Mouse (Mus musculus) liver, embryonic 15.5 days (tissue): Measurements from ENCODE around the gene Aes. TPM values are rescaled to one million over a fixed set of nuclear protein-coding genes. Genes with fewer than 3 reads are reported as not detected.

Experiments
- ATAC-seq: fragments of 200-750 bp; cut with Nextera tagmentation; 2 replicates; pipeline ENCODE4 v1.8.0; 2017; ENCODE audit warnings: moderate number of reproducible peaks, mild to moderate bottlenecking, moderate library complexity; ENCODE audit not compliant: insufficient read depth
- H3K27ac ChIP-seq: fragments of 300-500 bp; sonication (generic); replicated peaks from 2 replicates; pipeline ENCODE4 v1.5.1; 2015; ENCODE audit warnings: mild to moderate bottlenecking, inconsistent platforms
- H3K27me3 ChIP-seq: fragments of 300-500 bp; sonication (generic); 2 replicates; pipeline ENCODE4 v1.6.1; 2015; ENCODE audit warnings: mild to moderate bottlenecking, inconsistent platforms
- H3K36me3 ChIP-seq: fragments of 300-500 bp; sonication (generic); replicated peaks from 2 replicates; pipeline ENCODE4 v1.6.1; 2015; ENCODE audit warnings: moderate library complexity, mild to moderate bottlenecking, inconsistent platforms
- H3K4me1 ChIP-seq: fragments of 300-500 bp; sonication (generic); replicated peaks from 2 replicates; pipeline ENCODE4 v1.6.1; 2015; ENCODE audit warnings: inconsistent platforms
- H3K4me2 ChIP-seq: fragments of 300-500 bp; sonication (generic); 2 replicates; pipeline ENCODE4 v1.6.1; 2015; ENCODE audit warnings: moderate library complexity, mild to moderate bottlenecking, inconsistent platforms
- H3K4me3 ChIP-seq: fragments of 300-500 bp; sonication (generic); replicated peaks from 2 replicates; pipeline ENCODE4 v1.5.1; 2015; ENCODE audit warnings: mild to moderate bottlenecking, inconsistent platforms
- H3K9ac ChIP-seq: fragments of 300-500 bp; sonication (generic); 2 replicates; pipeline ENCODE4 v1.6.1; 2015; ENCODE audit warnings: moderate library complexity, mild to moderate bottlenecking, inconsistent platforms
- H3K9me3 ChIP-seq: fragments of 300-500 bp; sonication (generic); replicated peaks from 2 replicates; pipeline ENCODE4 v1.6.1; 2016; ENCODE audit warnings: inconsistent platforms
- WGBS: fragments of 180-500 bp; shearing (Covaris S2); methylation state at CpG from one replicate; pipeline ENCODE4 v1.1.7; 2015; ENCODE audit warnings: mixed read lengths; ENCODE audit not compliant: insufficient replicate concordance; 5-methylcytosine and 5-hydroxymethylcytosine counted together
- polyA plus RNA-seq: library from polyadenylated mRNA; unstranded; fragments of >200 nt; fragmentation: Nextera tagmentation; extraction: Ambion mirVana; gene quantifications from 2 replicates; pipeline ENCODE4 v1.2.1, GENCODE M21; 2015

The Aes gene
- polyA plus RNA-seq, 1 experiment from 2014 or later: 243 TPM

- H3K4me3 ChIP-seq: no peak overlapping the region
- H3K4me1 ChIP-seq: peaks cover 40% of the 10 kb centered on the region
- H3K9me3 ChIP-seq: no peaks in the 10 kb centered on the region
- 52% methylated on average over 1 of the region's 1 CpGs for WGBS
- no peak overlapping the region for H3K27ac ChIP-seq
- peaks cover 9% of the 10 kb centered on the region for H3K36me3 ChIP-seq
- ATAC-seq: no peak
- no peaks in the 10 kb centered on the region for H3K27me3 ChIP-seq
- H3K9ac ChIP-seq: no peak overlapping the region
- no peak overlapping the region for H3K4me2 ChIP-seq
These were observed 1.8 kb upstream of the Aes start for GRCm38 (mm10) chr10:81557491-81557890.

DNA sequence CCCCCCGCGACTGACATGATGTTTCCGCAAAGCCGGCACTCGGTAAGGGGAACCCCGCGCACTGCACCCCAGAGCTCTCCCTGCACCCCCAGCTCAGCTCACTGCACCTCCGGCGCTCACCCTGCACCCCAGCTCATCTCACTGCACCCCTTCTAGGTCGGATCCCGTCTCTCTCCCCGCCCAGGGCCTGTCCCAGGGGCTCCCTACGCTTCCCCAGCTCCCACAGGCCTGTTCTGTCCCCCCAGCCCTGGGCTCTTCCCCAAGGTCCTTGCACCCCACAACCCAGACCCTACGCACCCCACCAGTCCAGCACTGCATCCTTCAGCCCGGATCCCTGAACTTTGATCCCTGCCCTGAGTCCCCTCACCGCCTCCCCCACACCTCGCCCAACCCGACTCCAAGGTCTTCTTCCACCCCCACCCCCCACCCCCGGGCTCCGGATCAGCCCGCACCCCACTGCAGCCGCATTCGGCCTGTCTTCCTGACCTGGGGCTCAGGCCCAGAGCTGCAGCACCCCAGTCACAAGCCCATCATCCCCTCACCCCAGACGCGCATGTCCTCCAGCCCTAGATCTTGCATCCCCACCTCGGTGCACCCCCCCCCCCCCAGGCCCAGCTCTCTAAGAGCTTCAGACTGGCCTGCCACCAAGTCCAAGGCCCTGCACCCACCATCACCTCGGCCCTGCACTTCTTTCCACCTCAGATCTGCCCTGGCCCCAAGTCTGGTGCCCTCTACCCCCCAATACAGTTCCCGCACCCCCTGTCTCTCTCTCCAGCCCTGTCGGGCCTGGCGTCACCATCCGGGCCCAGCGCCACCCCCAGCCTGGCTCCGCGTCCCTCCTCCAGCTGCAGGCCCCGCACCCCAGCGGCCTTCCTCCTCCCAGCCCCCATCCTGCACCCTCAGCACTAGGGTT, 595 bp downstream of the Aes start:
- WGBS: 1% methylated on average over 36 of the region's 36 CpGs

GRCm38 (mm10) chr10:81560719-81561459, 1.6 kb downstream of the Aes start:
- Histone ChIP-seq H3K4me2 (peak overlapping the region; percentile 93), H3K27me3 (no peaks in the 10 kb centered on the region), H3K4me3 (peak overlapping the region; percentile 80), H3K4me1 (peaks cover 73% of the 10 kb centered on the region), H3K9me3 (no peaks in the 10 kb centered on the region), H3K9ac (peak overlapping the region; percentile 81), H3K36me3 (peaks cover 35% of the 10 kb centered on the region), H3K27ac (peak overlapping the region; percentile 83)
- no peak for ATAC-seq
- WGBS: 2% methylated on average over 16 of the region's 16 CpGs

More for the DNA sequence above, 595 bp downstream of the Aes start:
- Histone ChIP-seq H3K27me3 (no peaks in the 10 kb centered on the region), H3K4me1 (peaks cover 63% of the 10 kb centered on the region), H3K27ac (peak overlapping the region; percentile 83), H3K36me3 (peaks cover 25% of the 10 kb centered on the region), H3K9ac (peak overlapping the region; percentile 81), H3K9me3 (no peaks in the 10 kb centered on the region), H3K4me2 (peak overlapping the region; percentile 93), H3K4me3 (peak overlapping the region; percentile 80)
- peak; percentile 38 for ATAC-seq

DNA sequence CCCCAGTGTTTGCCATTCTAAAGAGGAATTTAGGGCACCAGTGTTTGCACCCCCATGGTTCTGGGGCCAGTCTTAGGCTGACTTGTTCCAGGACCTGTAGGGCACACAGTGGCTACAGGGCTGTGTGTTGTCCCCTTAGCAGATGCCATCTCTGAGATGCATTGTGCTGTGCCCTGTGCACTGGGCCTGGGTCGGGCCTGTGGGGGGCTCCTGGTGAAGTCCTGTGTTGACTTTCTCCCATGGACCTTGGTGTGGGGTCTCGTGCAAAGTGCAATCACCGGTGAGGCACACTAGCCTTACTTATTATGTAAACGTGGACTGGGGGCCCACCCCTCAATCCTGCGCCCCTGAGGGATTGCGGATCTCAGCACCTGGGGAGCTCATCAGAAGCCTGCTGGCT, 3.1 kb downstream of the Aes start:
- Histone ChIP-seq H3K27ac (peak overlapping the region; percentile 30; the same call in 1 of the 2 replicates), H3K27me3 (no peaks in the 10 kb centered on the region), H3K9me3 (no peaks in the 10 kb centered on the region), H3K4me2 (peak overlapping the region; percentile 23), H3K4me3 (no peak overlapping the region), H3K36me3 (peaks cover 40% of the 10 kb centered on the region), H3K9ac (no peak overlapping the region), H3K4me1 (peaks cover 73% of the 10 kb centered on the region)
- no peak for ATAC-seq
- WGBS: 68% methylated on average over 6 of the region's 6 CpGs

- H3K9me3 ChIP-seq: no peaks in the 10 kb centered on the region
- peak overlapping the region; percentile 41; the same call in 1 of the 2 replicates for H3K4me2 ChIP-seq
- no peak for ATAC-seq
- H3K27ac ChIP-seq: peak overlapping the region; percentile 30
- WGBS: 21% methylated on average over 6 of the region's 6 CpGs
- H3K9ac ChIP-seq: no peak overlapping the region; the same call in 1 of the 2 replicates
- peaks cover 77% of the 10 kb centered on the region for H3K4me1 ChIP-seq
- no peaks in the 10 kb centered on the region for H3K27me3 ChIP-seq
- peaks cover 40% of the 10 kb centered on the region for H3K36me3 ChIP-seq
- H3K4me3 ChIP-seq: no peak overlapping the region
These were observed 4.2 kb downstream of the Aes start for GRCm38 (mm10) chr10:81563481-81563880.

DNA sequence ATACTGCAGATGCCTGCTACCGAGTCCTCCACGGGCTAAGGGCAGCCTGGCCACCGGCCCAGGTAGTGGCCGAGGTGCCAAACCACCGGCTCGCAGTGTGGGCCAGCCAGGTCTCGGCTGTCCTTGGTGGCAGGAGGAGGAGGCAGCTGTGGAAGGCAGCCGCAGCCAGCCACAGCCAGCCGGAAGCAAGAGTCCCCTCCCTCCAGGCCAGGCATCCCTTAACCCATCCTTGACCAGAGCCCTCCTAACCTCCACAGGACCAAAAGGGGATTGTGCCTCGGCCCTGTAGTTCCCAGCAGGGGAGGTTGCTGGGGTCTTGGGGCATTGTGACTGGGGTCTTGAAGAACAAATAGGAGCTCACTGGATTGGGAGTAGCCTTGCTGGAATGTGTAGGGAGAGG, 4.9 kb downstream of the Aes start:
- WGBS: 36% methylated on average over 10 of the region's 10 CpGs
- Histone ChIP-seq H3K9me3 (no peaks in the 10 kb centered on the region), H3K27ac (peak overlapping the region; percentile 16; the same call in 1 of the 2 replicates), H3K4me1 (peaks cover 78% of the 10 kb centered on the region), H3K36me3 (peaks cover 40% of the 10 kb centered on the region), H3K4me3 (peak overlapping the region; percentile 14; the same call in 1 of the 2 replicates), H3K27me3 (0 out of 2 replicates have a peak, but pooled peaks cover 1% of the 10 kb centered on the region), H3K4me2 (peak overlapping the region; percentile 41), H3K9ac (no peak overlapping the region)
- no peak for ATAC-seq

- 56% methylated on average over 10 of the region's 10 CpGs for WGBS
- H3K27ac ChIP-seq: no peak overlapping the region
- no peak overlapping the region for H3K9ac ChIP-seq
- H3K27me3 ChIP-seq: 0 out of 2 replicates have a peak, but pooled peaks cover 6% of the 10 kb centered on the region
- peaks cover 40% of the 10 kb centered on the region for H3K36me3 ChIP-seq
- H3K4me3 ChIP-seq: no peak overlapping the region
- peaks cover 78% of the 10 kb centered on the region for H3K4me1 ChIP-seq
- no peaks in the 10 kb centered on the region for H3K9me3 ChIP-seq
- no peak overlapping the region for H3K4me2 ChIP-seq
- no peak for ATAC-seq
These were observed 5.4 kb downstream of the Aes start for GRCm38 (mm10) chr10:81564734-81565133.

DNA sequence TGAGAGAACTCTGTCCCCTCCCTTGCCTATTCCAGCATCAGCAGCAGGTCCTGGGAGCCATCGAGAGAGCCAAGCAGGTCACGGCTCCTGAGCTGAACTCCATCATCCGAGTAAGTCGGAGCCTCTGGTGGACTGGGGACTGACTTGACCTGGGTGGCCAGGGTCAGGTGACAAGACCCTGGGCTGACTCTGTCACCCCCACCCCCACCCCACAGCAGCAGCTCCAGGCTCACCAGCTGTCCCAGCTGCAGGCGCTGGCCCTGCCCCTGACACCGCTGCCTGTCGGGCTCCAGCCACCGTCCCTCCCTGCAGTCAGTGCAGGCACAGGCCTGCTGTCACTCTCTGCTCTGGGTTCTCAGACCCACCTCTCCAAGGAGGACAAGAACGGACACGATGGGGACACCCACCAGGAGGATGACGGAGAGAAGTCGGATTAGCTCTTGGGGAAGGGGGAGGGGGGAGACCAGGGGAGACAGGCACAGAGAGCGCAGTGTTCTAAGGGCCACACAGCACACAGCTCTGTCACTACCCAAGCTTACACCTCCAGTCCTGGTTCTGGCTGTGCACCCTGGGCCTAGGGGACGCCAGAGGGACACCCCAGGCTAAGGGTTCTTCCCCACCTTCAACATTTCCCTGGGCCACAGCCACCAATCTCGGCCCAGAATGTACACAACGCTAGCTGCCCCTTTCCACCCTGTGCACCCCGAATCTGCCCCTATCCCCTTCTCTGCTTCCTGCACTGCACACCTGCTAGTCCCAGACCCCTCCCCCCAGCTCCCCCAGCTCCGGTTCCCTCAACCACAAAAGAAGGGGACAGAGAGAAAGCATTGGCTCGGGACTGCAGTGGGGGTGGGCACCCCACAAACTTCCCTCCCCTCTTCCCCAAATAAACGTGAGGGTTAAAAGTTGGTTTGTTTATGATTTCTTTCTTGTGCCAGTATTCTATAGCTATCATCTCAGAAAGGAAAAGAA, 6.3 kb downstream of the Aes start:
- peaks cover 78% of the 10 kb centered on the region for H3K4me1 ChIP-seq

DNA sequence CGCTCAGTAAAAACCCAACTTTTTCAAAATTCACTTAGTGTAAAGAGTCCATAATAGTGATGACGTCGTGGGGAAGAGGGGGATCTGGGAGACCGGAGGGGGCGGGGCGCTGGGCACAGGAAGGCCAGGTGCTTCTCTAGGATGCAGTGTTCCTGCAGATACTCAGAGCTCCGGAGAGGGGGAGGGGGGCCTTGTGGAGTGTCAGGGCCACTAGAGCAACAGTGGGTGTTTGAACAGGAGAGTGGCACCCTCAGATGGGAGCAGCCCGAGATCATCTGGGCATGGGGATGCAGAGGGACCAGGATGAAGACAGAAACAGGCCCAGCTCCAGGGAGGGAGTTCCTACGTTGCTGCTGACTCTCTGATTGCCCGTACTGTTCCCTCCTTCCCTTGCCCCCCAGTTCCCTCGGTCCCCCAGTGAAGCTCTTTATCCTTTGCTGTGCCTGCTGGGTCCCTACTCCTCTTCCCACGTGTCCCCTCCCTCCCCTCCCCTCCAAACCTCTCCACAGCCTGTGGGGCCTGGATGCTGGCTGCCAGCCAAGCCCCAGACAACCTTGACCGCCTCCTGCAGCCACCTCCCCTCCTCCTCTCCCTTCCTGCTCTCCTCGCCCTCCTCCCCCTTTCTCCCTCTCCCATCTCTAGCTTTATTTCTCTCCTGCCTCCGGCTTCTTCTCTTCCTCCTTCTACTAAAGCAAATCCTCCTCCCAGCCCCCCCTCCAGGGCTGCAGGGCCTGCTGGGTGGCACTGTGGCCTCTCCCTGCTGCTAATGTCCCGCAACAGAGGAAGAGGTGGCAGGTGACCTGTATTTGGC, 9.3 kb downstream of the Aes start:
- 0 out of 2 replicates have a peak overlapping the region, but pooled peaks have one; percentile 29 for H3K27ac ChIP-seq
- no peaks in the 10 kb centered on the region for H3K9me3 ChIP-seq
- H3K4me3 ChIP-seq: no peak overlapping the region
- H3K4me1 ChIP-seq: peaks cover 78% of the 10 kb centered on the region
- H3K9ac ChIP-seq: no peak overlapping the region
- H3K36me3 ChIP-seq: peaks cover 28% of the 10 kb centered on the region
- WGBS: 21% methylated on average over 16 of the region's 16 CpGs
- H3K4me2 ChIP-seq: no peak overlapping the region; the same call in 1 of the 2 replicates
- peaks cover 26% of the 10 kb centered on the region for H3K27me3 ChIP-seq
- ATAC-seq: no peak

More for the DNA sequence above, 6.3 kb downstream of the Aes start:
- no peak for ATAC-seq
- H3K27me3 ChIP-seq: peaks cover 12% of the 10 kb centered on the region; the same call in 1 of the 2 replicates
- 65% methylated on average over 20 of the region's 20 CpGs for WGBS
- H3K4me3 ChIP-seq: no peak overlapping the region
- no peak overlapping the region for H3K27ac ChIP-seq
- no peak overlapping the region for H3K4me2 ChIP-seq
- H3K36me3 ChIP-seq: peaks cover 40% of the 10 kb centered on the region
- no peak overlapping the region for H3K9ac ChIP-seq
- H3K9me3 ChIP-seq: no peaks in the 10 kb centered on the region
